Mouse (Mus musculus): ENCODE data around the gene Ddn.

The Ddn gene

GRCm38 (mm10) chr15:98796803-98797595, 12.3 kb downstream of the Ddn start:
- DNase-seq (ENCODE audit: low spot score): no peak

DNA sequence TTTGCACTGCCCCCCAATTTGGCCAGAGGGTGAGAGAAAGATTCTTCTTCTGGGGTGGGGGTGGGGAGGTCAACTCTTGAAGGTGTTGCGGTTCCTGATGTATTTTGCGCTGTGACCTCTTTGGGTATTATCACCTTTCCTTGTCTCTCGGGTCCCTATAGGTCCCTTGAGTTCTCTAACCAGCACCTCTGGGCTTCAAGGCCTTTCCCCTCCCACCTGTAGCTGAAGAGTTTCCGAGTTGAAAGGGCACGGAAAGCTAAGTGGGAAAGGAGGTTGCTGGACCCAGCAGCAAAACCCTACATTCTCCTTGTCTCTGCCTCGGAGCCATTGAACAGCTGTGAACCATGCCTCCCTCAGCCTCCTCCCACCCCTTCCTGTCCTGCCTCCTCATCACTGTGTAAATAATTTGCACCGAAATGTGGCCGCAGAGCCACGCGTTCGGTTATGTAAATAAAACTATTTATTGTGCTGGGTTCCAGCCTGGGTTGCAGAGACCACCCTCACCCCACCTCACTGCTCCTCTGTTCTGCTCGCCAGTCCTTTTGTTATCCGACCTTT, 16.1 kb downstream of the Ddn start:
- no peak for DNase-seq (ENCODE audit: low spot score)

GRCm38 (mm10) chr15:98792233-98793020, 16.9 kb downstream of the Ddn start:
- DNase-seq (ENCODE audit: low spot score): no peak

GRCm38 (mm10) chr15:98791771-98792170, 17.5 kb downstream of the Ddn start:
- DNase-seq (ENCODE audit: low spot score): no peak

DNA sequence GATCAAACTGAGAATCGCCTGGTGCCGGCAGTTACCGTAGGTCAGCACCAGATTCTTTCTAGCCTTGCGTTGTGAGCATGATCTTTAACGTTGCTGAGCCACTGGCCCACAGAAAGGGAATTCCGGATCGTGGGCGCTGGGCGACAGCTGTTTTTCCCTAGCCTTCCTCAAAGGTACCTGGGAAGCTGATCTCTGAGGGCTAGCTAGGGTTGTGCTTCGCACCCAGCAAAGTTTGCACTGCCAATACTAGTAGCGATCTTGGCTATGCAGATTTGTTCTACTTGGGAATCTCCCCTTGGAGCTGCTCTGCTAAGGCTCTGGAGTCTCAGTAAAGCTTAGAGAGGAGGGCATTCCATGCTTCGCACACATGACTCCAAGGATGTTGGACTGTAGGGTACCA, 18.1 kb downstream of the Ddn start:
- DNase-seq (ENCODE audit: low spot score): no peak

DNA sequence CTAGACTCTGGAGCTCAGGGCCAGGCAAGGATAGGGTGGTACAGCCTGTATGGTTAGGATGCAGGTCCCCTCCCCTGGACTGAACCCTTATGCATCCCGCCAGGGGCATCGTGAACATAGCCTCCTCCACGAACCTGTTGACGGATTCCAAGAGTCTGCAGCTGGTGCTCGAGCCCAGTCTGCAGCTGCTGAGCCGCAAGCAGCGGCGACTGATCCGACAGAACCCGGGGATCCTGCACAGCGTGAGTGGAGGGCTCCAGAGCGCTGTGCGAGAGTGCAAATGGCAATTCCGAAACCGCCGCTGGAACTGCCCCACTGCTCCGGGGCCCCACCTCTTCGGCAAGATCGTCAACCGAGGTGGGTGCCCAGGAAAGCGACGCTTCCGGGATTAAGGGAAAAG, 18.5 kb downstream of the Ddn start:
- no peak for DNase-seq (ENCODE audit: low spot score)

GRCm38 (mm10) chr15:98789661-98790535, 19.4 kb downstream of the Ddn start, which contains the start of gene Wnt1:
Gene Wnt1, plus strand, starts transcription at chr15:98789857.
- DNase-seq (ENCODE audit: low spot score): no peak

DNA sequence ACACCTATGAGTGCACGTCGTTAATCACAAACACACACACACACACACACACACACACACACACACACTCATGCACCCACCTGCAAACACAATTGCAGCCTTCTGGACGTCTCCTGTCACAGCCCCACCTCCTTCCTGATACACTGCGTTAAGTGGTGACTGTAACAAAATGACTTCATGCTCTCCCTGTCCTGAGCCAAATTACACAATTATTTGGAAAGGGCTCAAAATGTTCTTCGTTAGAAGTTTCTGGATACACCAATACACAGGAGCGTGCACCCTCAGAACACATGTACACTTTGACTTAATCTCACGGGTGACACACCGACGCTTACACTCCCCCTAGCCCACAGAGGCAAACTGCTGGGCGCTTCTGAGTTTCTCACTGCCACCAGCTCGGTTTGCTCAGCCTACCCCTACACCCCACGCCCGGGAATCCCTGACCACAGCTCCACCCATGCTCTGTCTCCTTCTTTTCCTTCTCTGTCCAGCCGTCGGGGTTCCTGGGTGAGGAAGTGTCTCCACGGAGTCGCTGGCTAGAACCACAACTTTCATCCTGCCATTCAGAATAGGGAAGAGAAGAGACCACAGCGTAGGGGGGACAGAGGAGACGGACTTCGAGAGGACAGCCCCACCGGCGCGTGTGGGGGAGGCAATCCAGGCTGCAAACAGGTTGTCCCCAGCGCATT, 20.2 kb downstream of the Ddn start:
- no peak for DNase-seq (ENCODE audit: low spot score)

DNA sequence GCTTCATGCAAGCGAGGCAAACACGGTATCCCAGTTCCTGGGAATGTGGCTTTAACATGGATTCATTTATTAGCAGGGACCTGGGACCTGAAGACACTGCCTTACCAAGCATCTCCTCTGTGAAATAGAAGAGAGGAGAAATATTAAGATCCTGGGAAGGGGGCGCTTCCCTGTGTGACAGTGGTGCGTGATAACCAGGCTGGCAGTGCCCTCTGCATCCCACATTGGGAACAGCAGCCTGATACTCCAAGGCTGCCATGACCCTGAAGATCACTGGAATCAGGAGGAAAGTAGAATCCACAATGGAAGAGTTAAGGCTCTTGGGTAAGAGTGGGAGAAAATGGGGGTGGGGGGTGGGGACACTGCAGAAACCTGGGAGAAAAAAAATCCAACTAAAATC, 21.4 kb downstream of the Ddn start:
- DNase-seq (ENCODE audit: low spot score): no peak

DNA sequence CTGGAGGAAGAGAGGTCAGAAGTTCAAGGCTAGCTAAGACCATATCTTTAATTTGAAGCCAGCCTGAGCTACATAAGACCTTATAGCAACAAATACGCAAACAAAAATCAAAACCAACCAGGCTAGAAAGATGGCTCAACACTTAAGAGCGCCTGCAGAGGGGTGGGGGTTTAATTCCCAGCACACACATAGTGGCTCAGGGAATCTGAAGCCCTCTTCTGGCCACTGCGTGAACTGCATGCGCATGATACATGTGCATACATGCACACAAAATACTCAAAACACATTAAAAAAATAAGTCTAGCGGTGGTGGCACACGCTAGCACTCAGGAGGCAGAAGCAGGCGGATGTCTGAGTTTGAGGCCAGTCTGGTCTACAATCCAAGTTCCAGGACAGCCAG, 23.5 kb downstream of the Ddn start:
- no peak for DNase-seq (ENCODE audit: low spot score)

- no peak for DNase-seq (ENCODE audit: low spot score)
These were observed 28.1 kb downstream of the Ddn start for GRCm38 (mm10) chr15:98781166-98781565.

DNA sequence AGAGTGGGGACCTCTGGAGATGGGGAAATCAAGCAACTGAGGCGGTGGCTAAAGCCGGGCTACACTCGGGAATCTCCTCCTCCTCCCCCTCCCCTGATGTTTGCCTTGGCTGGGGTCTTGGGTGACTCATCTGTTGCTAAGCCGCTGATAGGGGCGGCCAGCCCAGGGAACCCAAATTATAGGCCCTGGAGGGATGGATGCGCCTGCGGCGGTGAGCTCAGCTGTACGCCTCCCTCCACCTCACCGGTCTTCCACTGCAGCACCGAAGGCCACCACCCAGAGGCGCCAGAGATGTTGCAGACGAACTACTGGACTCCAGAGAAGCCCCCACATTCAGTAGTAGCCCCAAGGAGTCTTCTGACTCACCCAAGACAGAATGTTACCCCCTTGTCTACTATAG, 28.7 kb downstream of the Ddn start:
- no peak for DNase-seq (ENCODE audit: low spot score)

- no peak for DNase-seq (ENCODE audit: low spot score)
These were observed 29.2 kb downstream of the Ddn start for GRCm38 (mm10) chr15:98780075-98780474.

DNA sequence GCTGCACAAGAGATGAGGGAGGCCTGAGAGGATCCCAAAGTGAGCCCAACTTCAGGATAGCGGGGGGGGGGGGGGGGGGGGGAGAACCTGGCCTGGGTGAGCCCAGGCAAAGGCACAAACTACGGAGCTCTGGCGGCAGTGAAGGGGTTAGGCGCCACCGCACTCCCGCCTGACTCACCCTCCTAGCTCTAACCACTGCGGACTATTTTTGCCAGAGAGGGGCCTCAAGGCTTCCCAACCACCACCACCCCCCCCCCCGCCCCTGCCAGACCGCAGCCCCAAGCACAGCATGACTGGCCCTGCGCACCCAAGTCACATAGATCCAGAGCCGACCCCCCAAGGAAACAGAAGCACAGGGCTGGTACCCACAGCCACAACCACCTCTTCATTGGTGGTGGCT, 30.5 kb downstream of the Ddn start:
- DNase-seq (ENCODE audit: low spot score): no peak

- DNase-seq (ENCODE audit: low spot score): no peak
These were observed 31.0 kb downstream of the Ddn start for GRCm38 (mm10) chr15:98778191-98778770.

- no peak for DNase-seq (ENCODE audit: low spot score)
These were observed 31.5 kb downstream of the Ddn start, which contains the start of gene Wnt10b for GRCm38 (mm10) chr15:98777762-98778161. Gene Wnt10b, minus strand, starts transcription at chr15:98778150.

DNA sequence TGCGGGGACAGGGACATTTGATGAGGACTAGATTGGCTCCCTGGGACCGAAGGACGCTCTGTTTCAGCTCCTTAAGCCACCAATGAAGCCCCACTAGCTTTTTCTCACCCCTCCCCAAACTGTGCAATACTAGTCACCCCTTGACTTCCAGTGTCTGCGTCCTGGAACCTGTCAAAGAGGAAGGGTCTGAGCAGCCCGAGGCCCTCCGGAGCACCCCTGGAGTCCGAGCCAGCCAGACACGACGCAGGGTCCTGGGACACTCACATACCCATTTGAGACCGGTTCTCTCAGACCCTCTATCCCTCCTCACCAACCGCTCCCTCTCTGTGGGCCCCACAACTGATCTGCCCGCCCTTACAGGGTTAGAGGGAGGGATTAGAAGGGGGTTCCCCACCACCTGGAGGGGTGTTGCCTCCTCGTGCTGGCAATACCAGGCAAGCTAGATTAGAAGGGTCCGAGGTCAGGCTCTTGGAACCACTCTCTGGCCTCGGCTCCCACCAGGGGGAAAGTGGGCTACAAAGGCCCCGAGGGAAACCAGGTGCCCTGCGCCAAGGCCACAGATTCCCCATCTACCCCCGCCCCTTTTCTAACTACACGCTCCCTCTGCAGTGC, 32.2 kb downstream of the Ddn start:
- DNase-seq (ENCODE audit: low spot score): no peak

DNA sequence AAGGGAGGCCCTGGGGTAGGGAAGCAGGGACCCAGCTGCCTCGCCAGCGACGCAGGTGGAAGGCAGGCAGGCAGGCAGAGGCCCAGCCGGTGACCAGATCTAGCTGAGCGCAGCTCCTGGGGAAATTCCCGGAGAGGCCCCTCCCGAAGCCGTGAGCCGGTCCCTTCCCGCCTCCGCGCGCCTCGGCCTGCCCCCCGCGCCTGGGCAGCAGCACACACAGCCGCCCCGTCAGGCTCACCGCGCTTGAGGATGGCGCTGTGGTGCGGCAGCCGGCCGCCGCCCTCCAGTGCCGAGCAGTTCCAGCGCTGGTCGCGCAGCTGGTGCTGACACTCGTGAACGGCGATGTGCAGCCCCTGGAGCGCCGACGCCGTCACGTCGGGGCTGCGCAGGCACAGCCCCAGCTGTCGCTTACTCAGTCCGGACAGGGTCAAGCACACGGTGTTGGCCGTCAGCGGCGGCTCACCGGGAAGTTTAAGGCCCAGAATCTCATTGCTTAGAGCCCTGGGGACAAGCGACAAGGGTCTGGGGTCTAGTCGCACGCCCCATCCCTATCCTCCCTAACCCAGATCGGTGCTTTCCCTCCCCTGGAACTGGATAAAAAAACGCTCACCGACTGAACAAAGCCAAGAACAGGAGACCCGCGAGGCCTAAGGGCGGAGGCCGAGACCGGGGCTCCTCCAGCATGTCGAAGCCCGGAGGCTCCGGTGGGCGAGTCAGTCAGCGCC, 32.8 kb downstream of the Ddn start:
- no peak for DNase-seq (ENCODE audit: low spot score)

- DNase-seq (ENCODE audit: low spot score): no peak
These were observed 33.8 kb downstream of the Ddn start for GRCm38 (mm10) chr15:98775533-98775932.

DNA sequence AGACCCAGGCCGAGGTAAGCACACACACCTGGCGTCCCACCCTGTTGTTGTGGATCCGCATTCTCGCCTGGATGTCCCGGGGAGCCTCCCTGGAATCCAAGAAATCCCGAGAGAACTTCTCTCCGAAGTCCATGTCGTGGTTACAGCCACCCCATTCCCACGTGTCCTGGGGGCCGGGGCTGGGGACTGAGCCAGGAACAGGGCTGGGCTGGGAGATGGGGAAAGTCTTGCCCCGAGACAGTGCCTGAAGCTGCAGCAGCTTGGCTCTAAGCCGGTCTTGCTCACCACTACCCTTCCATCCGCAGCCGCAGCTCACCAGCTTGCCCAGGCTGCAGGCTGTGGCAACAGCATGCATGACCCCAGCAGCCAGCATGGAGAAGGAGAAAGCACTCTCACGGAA, 35.2 kb downstream of the Ddn start:
- no peak for DNase-seq (ENCODE audit: low spot score)

Measured in embryo, embryonic 10.5 days (tissue).